Mouse (Mus musculus) forebrain, embryonic 16.5 days (tissue): ENCODE measurements around the gene Relt. TPM values are rescaled to one million over a fixed set of nuclear protein-coding genes. Genes with fewer than 3 reads are reported as not detected.

Source experiments
- ATAC-seq: fragments of 200-750 bp; cut with Nextera tagmentation; 2 replicates; pipeline ENCODE4 v1.8.0; 2017; ENCODE audit warnings: mild to moderate bottlenecking, moderate library complexity
- H3K27ac ChIP-seq: fragments of 300-500 bp; sonication (generic); 2 replicates; pipeline ENCODE4 v1.5.1; 2014; ENCODE audit warnings: low read length, control low read depth
- H3K27me3 ChIP-seq: fragments of 300-500 bp; sonication (generic); replicated peaks from 2 replicates; pipeline ENCODE4 v1.6.1; 2014; ENCODE audit warnings: low read length; ENCODE audit not compliant: control insufficient read depth, insufficient read depth
- H3K36me3 ChIP-seq: fragments of 300-500 bp; sonication (generic); 2 replicates; pipeline ENCODE4 v1.6.1; 2014; ENCODE audit not compliant: control insufficient read depth, insufficient read depth
- H3K4me1 ChIP-seq: fragments of 300-500 bp; sonication (generic); replicated peaks from 2 replicates; pipeline ENCODE4 v1.6.1; 2014; ENCODE audit warnings: low read length; ENCODE audit not compliant: control insufficient read depth, insufficient read depth
- H3K4me2 ChIP-seq: fragments of 300-500 bp; sonication (generic); 2 replicates; pipeline ENCODE4 v1.6.1; 2014; ENCODE audit warnings: mild to moderate bottlenecking, low read length, control low read depth
- H3K4me3 ChIP-seq: fragments of 300-500 bp; sonication (generic); replicated peaks from 2 replicates; pipeline ENCODE4 v1.5.1; 2014; ENCODE audit warnings: mild to moderate bottlenecking, low read length, control low read depth
- H3K9ac ChIP-seq: fragments of 300-500 bp; sonication (generic); replicated peaks from 2 replicates; pipeline ENCODE4 v1.6.1; 2014; ENCODE audit warnings: low read depth, low read length, control low read depth
- H3K9me3 ChIP-seq: fragments of 300-500 bp; sonication (generic); 2 replicates; pipeline ENCODE4 v1.6.1; 2016; ENCODE audit warnings: low read length; ENCODE audit not compliant: control insufficient read depth
- WGBS: fragments of 180-500 bp; shearing (Covaris S2); extraction: QIAGEN DNeasy Blood & Tissue Kit; methylation state at CpG from one replicate; pipeline ENCODE4 v1.1.7; 2014; 5-methylcytosine and 5-hydroxymethylcytosine counted together
- polyA plus RNA-seq: library from polyadenylated mRNA; unstranded; fragments of >200 nt; fragmentation: Nextera tagmentation; extraction: Ambion mirVana; gene quantifications from 2 replicates; pipeline ENCODE4 v1.2.1, GENCODE M21; 2015

Relt gene
- polyA plus RNA-seq, 1 experiment from 2014 or later, result 3.9 TPM

GRCm38 (mm10) chr7:100842175-100842574 lies 21.1 kb downstream of the Relt start:
- Histone ChIP-seq H3K4me3 (no peak overlapping the region), H3K4me2 (no peak overlapping the region), H3K36me3 (peaks cover 1% of the 10 kb centered on the region), H3K9ac (no peak overlapping the region), H3K27ac (no peak overlapping the region), H3K27me3 (no peaks in the 10 kb centered on the region), H3K4me1 (peaks cover 3% of the 10 kb centered on the region; the same call in 1 of the 2 replicates), H3K9me3 (no peaks in the 10 kb centered on the region)
- no peak for ATAC-seq
- WGBS, result 88% methylated on average over 5 of the region's 5 CpGs

- H3K27me3 ChIP-seq, result no peaks in the 10 kb centered on the region
- no peaks in the 10 kb centered on the region for H3K9me3 ChIP-seq
- WGBS, result 94% methylated on average over 6 of the region's 6 CpGs
- no peak overlapping the region for H3K9ac ChIP-seq
- no peak for ATAC-seq
- H3K4me2 ChIP-seq, result no peak overlapping the region
- H3K27ac ChIP-seq, result no peak overlapping the region
- peaks cover 7% of the 10 kb centered on the region for H3K36me3 ChIP-seq
- no peak overlapping the region for H3K4me3 ChIP-seq
- H3K4me1 ChIP-seq, result peaks cover 3% of the 10 kb centered on the region; the same call in 1 of the 2 replicates
Observed at GRCm38 (mm10) chr7:100841608-100842007, 21.6 kb downstream of the Relt start.

- H3K4me1 ChIP-seq, result peaks cover 3% of the 10 kb centered on the region; the same call in 1 of the 2 replicates
- H3K9me3 ChIP-seq, result no peaks in the 10 kb centered on the region
- 98% methylated on average over 1 of the region's 1 CpGs for WGBS
- peaks cover 10% of the 10 kb centered on the region for H3K36me3 ChIP-seq
- H3K4me2 ChIP-seq, result no peak overlapping the region
- ATAC-seq, result no peak
- no peak overlapping the region for H3K27ac ChIP-seq
- H3K4me3 ChIP-seq, result no peak overlapping the region
- no peaks in the 10 kb centered on the region for H3K27me3 ChIP-seq
- no peak overlapping the region for H3K9ac ChIP-seq
Observed at GRCm38 (mm10) chr7:100840906-100841305, 22.3 kb downstream of the Relt start.

- WGBS, result 62% methylated on average over 6 of the region's 6 CpGs
- H3K36me3 ChIP-seq, result peaks cover 12% of the 10 kb centered on the region
- no peaks in the 10 kb centered on the region for H3K9me3 ChIP-seq
- ATAC-seq, result no peak
- no peak overlapping the region for H3K4me2 ChIP-seq
- no peak overlapping the region for H3K9ac ChIP-seq
- no peaks in the 10 kb centered on the region for H3K27me3 ChIP-seq
- peaks cover 3% of the 10 kb centered on the region; the same call in 1 of the 2 replicates for H3K4me1 ChIP-seq
- H3K27ac ChIP-seq, result no peak overlapping the region
- no peak overlapping the region for H3K4me3 ChIP-seq
Observed at GRCm38 (mm10) chr7:100839632-100840402, 23.4 kb downstream of the Relt start.

GRCm38 (mm10) chr7:100837701-100838100 lies 25.5 kb downstream of the Relt start:
- H3K4me1 ChIP-seq, result peaks cover 3% of the 10 kb centered on the region; the same call in 1 of the 2 replicates
- peaks cover 15% of the 10 kb centered on the region for H3K36me3 ChIP-seq
- H3K27me3 ChIP-seq, result no peaks in the 10 kb centered on the region
- ATAC-seq, result no peak
- H3K9me3 ChIP-seq, result no peaks in the 10 kb centered on the region
- no peak overlapping the region for H3K4me2 ChIP-seq
- H3K4me3 ChIP-seq, result no peak overlapping the region
- 46% methylated on average over 1 of the region's 1 CpGs for WGBS
- no peak overlapping the region for H3K27ac ChIP-seq
- no peak overlapping the region for H3K9ac ChIP-seq

GRCm38 (mm10) chr7:100836657-100837056 lies 26.6 kb downstream of the Relt start:
- peaks cover 15% of the 10 kb centered on the region for H3K36me3 ChIP-seq
- 96% methylated on average over 10 of the region's 10 CpGs for WGBS

GRCm38 (mm10) chr7:100835711-100836110 lies 27.5 kb downstream of the Relt start:
- Histone ChIP-seq H3K4me3 (no peak overlapping the region), H3K9ac (no peak overlapping the region), H3K4me2 (no peak overlapping the region), H3K36me3 (peaks cover 15% of the 10 kb centered on the region), H3K9me3 (no peaks in the 10 kb centered on the region), H3K4me1 (peaks cover 3% of the 10 kb centered on the region; the same call in 1 of the 2 replicates), H3K27ac (no peak overlapping the region), H3K27me3 (no peaks in the 10 kb centered on the region)
- 85% methylated on average over 6 of the region's 6 CpGs for WGBS
- no peak for ATAC-seq

More at GRCm38 (mm10) chr7:100836657-100837056, 26.6 kb downstream of the Relt start:
- Histone ChIP-seq H3K27ac (no peak overlapping the region), H3K4me2 (no peak overlapping the region), H3K4me1 (peaks cover 3% of the 10 kb centered on the region; the same call in 1 of the 2 replicates), H3K4me3 (no peak overlapping the region), H3K9me3 (no peaks in the 10 kb centered on the region), H3K27me3 (no peaks in the 10 kb centered on the region), H3K9ac (no peak overlapping the region)
- no peak for ATAC-seq

- peaks cover 15% of the 10 kb centered on the region for H3K36me3 ChIP-seq
- peaks cover 3% of the 10 kb centered on the region; the same call in 1 of the 2 replicates for H3K4me1 ChIP-seq
- whole genome bisulfite sequencing, result 94% methylated on average over 7 of the region's 7 CpGs
- no peak overlapping the region for H3K4me3 ChIP-seq
- ATAC-seq, result no peak
- no peaks in the 10 kb centered on the region for H3K27me3 ChIP-seq
- no peak overlapping the region for H3K27ac ChIP-seq
- H3K9ac ChIP-seq, result no peak overlapping the region
- no peaks in the 10 kb centered on the region for H3K9me3 ChIP-seq
- H3K4me2 ChIP-seq, result no peak overlapping the region
Observed at GRCm38 (mm10) chr7:100835168-100835567, 28.1 kb downstream of the Relt start.

- 95% methylated on average over 1 of the region's 1 CpGs for WGBS
- no peak for ATAC-seq
- peaks cover 15% of the 10 kb centered on the region for H3K36me3 ChIP-seq
- no peaks in the 10 kb centered on the region for H3K4me1 ChIP-seq
- H3K4me2 ChIP-seq, result no peak overlapping the region
- no peak overlapping the region for H3K4me3 ChIP-seq
- no peaks in the 10 kb centered on the region for H3K9me3 ChIP-seq
- no peaks in the 10 kb centered on the region for H3K27me3 ChIP-seq
- H3K27ac ChIP-seq, result no peak overlapping the region
- no peak overlapping the region for H3K9ac ChIP-seq
Observed at GRCm38 (mm10) chr7:100833859-100834258, 29.4 kb downstream of the Relt start.
